Mouse (Mus musculus) adrenal gland, adult 2 months (tissue): ENCODE results near the gene Polm. TPM values are rescaled to one million over a fixed set of nuclear protein-coding genes. Genes with fewer than 3 reads are reported as not detected.
"Not testable (repeated sequence)": the region's sequence is repeated elsewhere in the genome, so short reads cannot be mapped to it uniquely, and the experiment has no call there.

Experiments used
- DNase-seq: peaks from one replicate; pipeline ENCODE4 v3.0.0; 2021
- polyA plus RNA-seq: library from polyadenylated mRNA; depleted of rRNA; stranded (reverse); fragments of >200 nt; gene quantifications from 2 replicates; pipeline ENCODE4 v1.2.3, GENCODE M21; 2012
- total RNA-seq, 2 experiments: library from RNA; stranded (reverse); gene quantifications; 2 replicates each; pipeline ENCODE4 v1.2.3; 2021

The Polm gene
- total and polyA plus RNA-seq, 3 experiments: 5.6 to 28.5 (median 7.6) TPM

DNA sequence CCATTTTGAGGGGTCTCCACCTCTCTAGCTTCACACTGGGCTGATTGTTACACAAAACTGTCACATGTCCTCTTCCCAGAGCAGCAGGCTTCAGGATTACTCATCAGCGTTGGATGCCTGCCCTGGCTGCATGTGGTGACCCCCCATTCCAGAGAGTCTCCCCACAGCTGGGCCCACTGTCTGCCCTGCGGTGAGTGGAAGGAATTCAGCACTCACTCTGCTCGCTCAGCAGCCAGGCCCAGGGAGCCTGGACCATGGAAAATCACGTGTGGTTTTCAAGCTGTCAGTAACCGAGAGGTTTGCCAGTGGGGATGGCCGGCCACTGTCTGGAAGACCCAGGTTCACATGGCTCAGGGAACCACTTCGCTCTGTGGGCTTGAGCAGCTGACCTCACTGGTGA, 18.1 kb upstream of the Polm start:
- peak; percentile 68 for DNase-seq

DNA sequence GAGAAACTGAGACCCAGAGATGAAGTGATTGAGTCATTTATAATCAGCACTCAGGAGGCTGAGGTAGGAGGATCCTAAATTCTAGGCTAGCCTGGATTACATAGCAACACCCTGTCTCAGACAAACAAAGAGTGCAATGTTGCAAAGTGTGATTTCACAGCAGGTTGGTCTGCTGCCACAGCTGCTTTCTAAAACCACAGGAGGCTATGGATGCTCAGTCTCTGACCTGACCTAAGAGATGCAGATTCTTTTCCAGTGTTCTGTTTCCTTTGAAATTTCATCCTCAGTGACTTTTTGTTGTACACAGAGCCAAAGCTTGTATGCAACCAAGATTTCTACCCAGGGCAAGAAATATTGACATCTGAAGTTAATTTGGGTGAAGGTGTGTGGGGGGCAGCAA, 17.7 kb upstream of the Polm start:
- DNase-seq: no peak

DNA sequence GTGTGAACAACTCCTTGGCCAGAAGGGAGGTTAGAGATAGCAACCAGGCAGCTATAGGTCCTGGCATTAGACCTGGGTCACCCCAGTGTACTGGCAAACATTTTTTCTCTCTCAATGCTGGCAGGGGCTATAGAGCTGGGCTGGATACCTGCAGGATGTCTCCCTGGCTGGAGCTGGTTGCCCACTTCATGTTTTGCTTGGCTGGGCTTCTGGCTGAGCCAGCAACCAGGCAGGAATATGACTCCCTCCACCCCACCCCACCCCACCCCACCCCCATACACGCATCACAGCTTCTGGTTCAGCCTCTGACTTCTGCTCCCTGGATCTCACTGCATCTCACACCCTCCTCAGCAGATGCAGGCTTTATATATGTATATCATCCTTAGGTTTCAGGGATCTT, 14.5 kb upstream of the Polm start:
- DNase-seq: no peak

DNA sequence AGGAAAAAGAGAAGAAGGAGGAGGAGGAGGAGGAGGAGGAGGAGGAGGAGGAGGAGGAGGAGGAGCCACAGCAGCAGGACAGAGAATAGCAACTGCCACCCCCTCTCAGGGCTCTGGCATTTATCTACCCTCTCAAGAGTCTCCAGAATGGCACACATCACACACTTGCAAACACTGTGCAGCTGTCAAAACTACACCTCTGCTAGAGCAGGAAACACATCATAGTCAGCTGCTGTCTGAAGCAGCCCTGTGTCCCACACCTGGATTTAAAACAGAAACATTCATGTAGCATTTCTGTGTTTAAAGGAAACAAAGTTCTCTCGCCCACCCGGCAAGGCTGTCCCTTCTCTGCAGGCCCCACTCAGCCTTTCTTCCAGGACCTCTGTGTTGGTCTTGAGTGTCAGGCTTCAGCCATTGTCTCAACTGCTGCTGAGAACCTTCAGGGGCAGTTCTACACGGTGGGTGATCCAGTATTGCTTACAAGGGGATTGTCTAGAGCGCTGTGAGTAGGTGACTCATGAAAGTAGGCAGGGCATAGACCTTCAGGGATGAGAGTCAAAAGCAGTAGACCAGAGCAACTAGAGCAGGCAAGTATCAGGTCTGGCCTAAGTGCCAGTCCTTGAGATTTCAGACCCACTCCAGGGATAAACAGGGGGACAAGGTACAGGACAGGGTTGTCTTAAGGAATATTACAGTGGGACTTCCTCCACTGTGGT, 13.4 kb upstream of the Polm start:
- no peak for DNase-seq

DNA sequence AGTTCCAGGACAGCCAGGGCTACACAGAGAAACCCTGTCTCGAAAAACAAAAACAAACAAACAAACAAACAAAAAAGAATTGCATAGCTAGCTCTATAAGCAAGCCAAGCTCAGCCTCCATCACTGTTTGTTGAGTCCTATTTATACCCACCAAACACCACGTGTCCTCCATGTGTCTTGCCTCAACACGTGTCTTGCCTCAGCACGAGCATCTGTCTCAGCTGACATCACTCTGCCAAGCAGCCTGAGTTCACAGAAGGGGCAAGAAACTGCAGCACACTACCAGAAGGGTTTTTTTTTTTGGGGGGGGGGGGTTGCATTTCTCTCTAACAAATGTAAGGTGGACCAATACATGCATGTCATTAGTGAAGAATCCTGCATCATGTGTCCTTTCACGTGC, 12.6 kb upstream of the Polm start:
- DNase-seq: no peak

DNA sequence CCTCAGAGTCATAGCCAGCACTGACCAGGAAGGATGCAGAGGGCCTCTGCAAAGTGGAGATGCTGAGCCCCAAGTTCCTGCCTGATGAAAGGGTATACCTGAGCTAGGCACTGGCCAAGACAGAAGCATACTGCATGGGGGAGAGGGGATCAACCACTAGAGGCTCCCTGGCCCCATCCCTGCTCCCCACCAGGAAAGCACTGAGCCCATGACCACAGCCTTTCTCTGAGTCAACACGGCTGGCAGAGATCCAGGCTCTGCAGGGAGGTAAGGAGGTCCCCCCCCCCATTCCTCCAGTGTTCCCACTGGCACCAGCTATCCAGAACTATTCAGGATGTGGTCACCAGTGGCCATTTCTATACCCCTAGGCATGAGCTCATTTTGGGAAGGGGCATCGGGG, 11.5 kb upstream of the Polm start:
- no peak for DNase-seq

DNA sequence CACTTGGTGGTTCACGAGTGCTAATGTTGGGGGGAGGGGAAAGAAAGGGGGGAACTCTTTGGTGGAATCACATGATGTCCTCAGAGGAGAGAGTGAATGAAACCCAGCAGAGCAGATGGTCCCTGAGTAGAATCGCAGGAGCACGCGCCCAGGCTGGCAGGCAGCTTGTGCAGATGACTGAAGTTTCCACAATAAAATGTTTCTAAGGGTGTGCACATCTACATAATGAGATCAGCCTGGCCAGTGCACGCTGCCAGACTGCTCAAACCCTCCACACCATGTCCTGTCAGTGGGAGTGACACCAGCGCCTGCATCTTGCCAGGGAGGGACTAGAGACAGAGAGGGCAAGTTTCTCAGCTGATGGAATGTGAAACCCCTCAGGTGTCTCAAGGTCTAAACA, 10.9 kb upstream of the Polm start:
- DNase-seq: no peak

DNA sequence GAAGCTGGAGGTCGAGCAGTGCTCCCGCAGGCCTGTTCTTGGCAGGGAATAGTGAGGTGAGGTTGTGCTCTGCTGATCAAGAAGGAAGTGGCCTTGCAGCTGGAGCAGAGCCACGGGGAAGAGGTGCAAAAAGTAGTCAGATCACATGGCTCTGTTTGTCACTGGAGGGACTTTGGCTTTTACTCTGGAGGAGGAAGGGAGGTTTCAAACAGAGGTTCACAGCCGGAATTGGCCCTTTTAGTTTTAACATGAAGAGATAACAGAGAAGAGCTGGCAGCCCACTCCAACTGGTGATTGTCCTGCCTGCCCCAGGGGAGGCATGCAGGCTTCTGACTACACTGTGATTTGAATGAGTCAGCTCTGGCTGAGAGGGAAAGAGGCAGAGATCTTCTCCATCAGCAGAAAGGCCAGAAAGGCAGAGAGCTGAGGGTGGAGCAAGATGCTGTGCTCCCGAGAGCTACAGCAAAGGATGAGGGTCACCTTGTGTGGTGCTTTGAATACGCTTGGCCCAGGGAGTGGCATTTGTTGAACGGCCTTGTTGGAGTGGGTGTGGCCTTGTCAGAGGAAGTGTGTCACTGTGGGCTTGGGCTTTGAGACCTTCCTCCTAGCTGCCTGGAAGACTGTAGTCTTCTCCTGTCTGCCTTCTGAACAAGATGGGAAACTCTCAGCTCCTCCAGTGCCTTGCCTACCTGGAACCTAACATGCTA, 9.0 kb upstream of the Polm start:
- peak; percentile 73 for DNase-seq

DNA sequence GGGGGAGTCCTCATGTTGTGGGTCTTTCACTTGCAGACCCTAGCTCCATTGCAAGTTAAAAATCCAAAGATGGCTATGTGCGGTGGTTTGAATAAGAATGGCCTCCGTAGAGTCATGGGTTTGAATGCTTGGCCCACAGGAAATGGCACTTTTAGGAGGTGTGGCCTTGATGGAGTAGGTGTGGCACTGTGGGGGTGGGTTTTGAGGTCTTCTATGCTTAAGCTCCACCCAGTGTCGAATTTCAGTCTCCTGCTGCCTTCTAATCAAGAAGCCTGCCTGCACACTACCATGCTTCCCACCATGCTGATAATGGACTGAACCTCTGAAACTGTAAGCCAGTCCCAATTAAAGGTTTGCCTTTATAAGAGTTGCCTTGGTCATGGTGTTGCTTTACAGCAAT, 5.3 kb upstream of the Polm start:
- no peak for DNase-seq

DNA sequence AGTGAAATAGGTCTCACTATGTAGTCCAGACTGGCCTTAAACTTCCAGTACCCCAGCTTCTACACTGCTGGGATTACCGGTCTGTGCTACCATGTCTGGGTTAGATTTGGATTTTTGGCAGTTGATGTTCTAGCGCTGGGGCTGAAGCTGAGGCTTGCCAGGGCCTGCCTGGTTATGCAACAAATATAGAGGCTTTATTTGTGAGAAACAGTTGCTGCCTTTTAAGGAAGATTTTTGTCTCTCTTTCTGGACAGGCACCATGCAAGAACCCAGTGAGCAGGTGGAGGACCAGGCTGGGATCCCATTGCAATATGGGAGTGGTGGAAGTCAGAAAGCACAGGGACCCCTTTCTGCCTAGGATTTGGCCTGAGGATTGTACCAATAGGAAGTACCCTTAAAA, 3.9 kb upstream of the Polm start:
- DNase-seq: no peak

DNA sequence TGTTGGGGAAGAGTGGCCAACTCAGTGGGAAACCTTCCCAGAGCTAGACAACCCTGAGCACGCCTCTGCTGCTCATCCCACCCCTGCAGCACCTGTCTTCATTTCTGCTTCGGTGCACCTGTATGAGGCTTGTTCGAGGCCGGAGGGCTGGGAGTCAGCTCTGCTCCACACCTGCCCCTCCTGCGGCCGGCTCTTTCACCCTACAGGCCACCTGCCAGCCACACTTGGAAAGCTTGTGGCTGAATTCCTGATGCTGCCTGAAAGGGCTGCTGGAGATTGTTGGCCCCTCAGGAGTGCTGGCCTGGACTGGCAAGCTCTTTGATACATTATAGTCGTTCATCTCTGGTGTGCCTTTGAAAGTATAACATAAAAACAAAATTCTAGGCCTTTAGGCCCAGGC, 2.5 kb upstream of the Polm start:
- no peak for DNase-seq

DNA sequence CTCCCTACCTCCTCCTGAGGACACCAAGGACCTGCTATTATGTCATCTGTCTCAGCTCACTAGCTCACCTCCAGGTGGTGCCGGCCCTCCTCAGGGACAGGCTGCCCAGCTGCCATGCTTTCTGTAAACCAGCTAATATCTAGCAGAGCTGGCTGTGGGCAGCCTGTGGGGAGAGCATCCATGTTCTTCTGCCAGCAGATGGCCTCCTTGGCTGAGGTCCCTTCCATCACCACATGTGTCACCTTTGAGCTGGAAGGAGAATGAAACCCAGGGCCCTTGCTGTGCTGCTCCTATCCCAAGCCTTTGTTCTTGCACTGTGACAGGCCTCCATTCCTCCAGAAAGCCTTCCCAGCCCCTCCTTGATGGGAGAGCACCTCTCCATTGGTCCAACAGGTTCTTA, 1.7 kb downstream of the Polm start:
- DNase-seq: peak; percentile 32

DNA sequence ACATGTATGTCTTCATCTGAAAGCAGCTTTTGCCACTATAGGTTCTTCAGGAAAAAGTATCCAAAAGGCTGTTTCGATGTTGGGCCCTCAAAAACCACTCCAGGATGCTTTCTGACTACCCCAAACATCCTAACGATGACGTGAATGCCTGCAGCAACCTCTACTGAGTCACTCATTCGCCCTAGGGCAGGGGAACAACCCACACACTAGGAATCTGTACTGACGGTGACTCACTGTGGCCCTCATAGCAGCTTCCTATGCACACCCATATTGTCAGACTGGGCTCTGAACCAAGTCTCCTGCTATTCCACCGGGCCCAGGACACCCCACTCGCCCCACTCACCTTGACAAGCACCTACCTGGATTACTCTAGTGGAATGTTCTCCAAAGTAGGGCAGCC, 2.8 kb downstream of the Polm start:
- DNase-seq: no peak

DNA sequence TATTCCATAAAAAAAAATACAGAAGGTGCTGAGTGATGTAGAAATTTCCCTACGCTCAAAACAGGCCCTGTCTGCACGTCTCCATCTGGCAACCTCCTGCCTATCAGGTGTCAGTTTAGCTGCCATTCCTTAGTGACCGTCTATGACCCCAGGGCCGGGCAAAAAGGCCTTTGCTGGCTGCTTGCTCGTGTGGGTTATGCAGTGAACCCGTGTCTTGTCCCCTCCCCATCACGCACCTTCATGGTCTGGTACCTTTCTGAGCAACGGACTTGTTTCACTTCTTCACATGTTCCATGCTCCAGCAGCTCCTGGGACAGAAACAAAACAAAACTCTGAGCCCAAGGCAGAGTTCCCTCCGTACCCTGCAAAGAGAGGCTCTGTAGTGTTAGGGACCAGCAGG, 3.3 kb downstream of the Polm start:
- no peak for DNase-seq

DNA sequence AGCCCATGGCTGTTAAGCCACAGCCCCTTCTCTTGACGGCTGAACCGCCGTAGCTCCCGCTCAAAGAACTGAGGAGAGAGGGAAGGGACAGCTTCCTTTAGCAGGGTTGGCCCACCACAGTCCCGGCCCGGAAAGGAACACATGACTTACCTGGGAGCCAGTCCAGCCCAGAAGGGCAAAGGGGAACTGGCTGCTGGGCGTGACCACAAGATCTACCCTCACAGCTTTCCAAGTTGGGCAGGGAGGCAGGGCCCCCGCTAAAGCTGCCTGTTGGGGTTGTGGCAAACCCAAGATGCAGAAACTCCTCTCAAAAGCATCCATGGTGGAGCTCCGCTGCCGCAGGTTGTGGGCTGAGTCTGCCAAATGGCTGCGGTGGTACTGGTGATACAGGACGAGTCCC, 8.5 kb downstream of the Polm start:
- DNase-seq: no peak

DNA sequence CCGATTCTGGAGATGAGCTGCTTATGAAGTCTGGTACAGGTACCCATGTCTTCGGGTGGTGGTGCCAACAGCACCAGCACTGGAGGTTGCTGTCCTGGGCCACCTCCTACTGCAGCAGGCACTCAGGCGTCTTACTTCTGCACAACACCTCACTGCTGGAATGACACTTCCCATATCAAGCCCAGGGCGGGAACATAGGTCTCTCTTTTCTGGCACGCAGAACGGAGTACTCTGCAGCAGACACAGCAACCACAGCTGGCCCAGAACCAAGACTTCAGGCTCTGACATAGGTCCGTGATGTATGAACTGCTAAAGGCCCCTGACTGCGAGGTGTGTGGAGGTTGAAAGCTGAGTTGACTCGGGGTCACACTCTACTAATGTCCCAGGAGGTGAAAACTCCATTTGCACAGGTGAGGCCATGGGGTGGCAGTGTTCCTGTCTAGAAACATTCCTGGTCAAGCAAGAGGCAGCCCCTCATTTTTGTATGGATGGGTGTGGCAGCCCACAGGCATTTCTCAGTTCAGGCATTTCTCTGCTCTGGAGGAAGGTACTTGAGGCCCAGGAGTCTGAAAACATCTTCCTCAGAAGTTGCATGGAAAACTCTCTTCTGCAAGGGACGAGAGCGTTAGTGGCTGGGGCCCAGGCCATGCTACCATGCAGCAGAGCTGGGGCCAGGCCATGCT, 9.2 kb downstream of the Polm start:
- no peak for DNase-seq

DNA sequence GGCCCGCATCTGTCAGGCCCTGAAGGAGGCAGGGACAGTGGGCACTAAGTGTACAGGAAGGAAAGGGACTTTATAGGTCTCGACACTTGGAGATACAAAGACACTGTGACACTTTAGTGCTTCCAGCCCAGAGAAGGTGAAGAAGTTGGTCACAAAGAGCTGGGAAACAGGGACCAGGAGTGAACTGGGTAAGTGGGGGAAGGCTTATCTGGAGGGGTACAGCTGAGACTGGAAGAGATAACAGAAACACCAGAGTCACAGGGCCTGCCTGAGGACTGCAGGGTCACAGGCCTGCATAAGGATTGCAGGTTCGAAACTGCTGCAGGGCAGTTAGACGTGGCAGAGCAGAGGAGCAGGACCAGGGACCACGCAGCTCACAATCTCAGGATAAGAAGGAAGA, 9.9 kb downstream of the Polm start:
- DNase-seq: no peak

DNA sequence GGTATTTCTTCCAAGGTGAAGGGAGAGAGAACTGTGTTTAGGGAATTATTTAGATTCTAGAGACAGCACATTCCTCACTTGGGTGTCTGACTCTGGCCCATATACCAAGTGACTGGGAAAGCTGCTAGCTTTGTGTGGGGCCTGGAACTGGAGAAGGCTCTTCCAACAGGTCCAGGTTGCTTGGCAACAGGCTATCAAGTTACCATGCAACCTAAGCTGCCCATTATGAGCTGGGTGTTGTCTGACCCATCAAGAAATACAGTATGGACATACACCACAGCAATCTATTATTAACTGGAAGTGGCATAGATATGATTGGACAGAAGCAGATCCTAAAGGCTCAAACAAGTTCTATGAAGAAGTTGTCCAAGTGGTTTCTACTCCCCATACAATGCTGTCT, 12.4 kb downstream of the Polm start:
- DNase-seq: no peak

DNA sequence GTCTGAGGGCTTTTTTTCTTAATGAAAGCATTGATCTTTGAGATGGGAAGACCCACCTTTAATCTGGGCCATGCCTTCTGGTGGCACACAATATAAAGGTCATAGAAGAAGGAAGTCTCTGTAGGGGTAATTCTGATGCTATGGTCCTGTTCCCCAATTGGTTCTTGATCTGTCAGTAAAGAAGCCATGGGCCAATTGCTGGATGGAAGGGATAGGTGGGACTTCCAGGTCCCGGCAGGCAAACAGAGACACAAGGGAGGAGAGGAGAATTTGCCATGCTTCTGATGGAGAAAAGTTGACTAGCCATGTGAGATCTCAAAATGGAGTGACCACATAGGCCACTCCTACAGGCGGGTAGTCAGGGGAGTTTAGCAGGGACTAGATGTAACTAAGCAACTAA, 18.6 kb downstream of the Polm start:
- DNase-seq: no peak

DNA sequence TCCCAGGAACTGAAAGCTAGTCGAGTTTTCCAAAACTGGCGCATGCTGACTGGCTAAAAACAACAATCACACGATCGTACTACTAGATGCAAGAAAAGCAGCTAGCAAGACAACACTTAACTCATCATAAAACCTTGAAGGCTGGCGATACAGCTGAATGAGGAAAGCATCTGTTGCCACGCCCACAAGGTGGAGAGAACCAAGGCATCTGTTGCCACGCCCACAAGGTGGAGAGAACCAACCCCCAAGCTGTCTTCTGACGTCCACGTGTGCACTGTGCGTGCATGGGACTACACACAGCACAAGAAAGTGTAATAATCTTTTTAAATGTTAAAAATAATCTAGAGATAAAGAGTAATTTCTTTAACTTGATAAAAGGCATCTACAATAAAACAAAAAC, 24.4 kb downstream of the Polm start:
- no peak for DNase-seq

DNA sequence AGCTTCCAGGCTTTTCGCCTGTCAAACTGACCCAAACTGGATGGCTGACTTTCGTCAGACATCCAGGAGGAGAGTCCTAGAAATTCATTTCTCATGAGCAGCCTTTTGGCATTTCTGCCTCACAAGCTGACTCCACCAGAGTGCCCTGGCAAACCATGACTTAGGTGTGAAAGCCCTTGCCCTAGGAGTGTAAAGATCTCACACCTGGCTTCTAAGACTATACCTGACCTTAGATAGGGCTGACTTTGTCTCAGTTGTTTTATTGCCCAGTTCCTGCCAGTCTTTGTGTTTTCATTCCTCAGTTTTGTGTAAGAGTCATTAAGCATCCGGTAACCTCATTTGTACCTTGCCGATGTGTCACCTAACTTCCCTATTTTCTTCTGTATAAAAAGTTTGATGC, 28.3 kb downstream of the Polm start:
- DNase-seq: not testable (repeated sequence)

DNA sequence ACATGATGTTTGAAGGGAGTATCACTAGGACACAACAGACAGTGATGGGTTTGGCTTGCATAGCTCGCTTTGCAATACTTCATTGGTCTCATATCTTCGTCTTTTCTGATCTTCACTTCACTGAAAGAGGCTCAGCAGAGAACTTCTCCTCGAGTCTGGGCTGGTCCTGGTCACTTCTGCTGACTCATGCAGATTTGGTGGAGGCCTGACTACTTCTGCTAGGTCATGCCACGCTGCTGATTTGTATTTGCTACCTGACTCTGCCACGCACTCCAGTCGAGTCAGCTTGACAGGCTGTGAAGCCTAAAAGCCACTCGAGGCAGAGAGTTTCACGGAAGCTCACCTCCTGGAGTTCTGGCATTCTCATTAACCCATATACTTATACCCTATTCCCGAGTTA, 29.9 kb downstream of the Polm start:
- no peak for DNase-seq

DNA sequence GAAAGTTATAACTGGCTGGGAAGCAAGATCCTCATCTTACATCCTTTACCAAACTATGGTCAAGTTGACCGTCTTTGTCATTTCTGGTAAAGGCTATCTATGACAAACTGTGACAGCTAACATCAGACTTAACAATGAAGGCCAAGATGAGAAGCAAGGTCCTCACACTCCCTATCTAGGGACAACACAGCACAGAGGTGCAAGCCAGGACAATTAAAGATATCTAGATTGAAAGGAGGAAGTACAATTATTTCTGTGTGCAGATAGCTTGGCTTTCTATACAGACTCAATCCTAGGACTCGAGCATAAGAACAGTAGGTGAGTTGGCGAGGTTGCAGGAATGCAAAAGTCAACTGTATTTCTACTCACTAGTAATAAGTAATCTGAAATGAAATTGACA, 32.1 kb downstream of the Polm start:
- no peak for DNase-seq

DNA sequence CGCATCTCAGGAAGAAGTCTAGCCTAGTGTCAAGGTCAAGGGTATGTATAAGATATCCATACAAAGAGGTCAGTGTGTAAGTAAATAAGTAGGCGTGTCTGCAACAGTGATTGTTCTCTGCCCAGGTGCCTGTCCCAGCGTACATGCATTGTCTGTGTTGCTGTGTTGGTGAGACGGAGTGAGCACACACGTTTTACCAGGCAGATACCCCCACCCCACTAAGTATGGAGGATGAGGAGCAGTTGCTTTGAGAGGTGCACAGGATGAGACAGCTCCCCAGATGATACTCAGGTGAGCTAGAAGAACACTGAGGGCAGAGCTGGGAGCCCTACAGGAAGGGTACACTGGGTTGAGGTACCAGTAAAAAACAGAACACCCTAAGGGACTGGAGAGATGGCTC, 33.6 kb downstream of the Polm start:
- DNase-seq: no peak
